Mouse (Mus musculus): ENCODE results near the gene Ppp1r14b. TPM values are rescaled to one million over a fixed set of nuclear protein-coding genes. Genes with fewer than 3 reads are reported as not detected.
"Not testable (repeated sequence)": the region's sequence is repeated elsewhere in the genome, so short reads cannot be mapped to it uniquely, and the experiment has no call there.

Gene Ppp1r14b
- polyA plus RNA-seq, 1 experiment from 2014 or later: 132 TPM

DNA sequence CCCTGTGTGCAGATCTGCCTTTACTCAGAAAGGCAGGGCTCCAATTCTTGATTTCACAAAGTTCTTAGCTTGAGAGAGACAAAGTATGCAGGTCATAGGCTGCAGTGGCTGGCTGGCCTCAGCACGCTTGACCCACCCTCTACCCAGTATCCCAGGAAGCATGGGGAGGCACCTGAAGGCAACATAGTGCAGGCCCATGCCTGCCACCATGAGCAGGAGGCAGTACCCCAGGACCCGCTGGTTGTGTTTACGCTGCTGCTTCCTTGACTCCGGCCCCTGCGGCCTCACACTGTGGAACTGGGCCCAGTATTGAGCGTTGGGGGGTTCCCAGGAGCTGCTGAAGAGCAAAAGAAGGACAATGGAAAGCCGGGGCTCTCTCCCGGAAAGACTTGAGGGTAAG, 14.5 kb downstream of the Ppp1r14b start:
- Histone ChIP-seq H3K27me3 (replicated peaks; ENCODE audit: control insufficient read depth, insufficient read depth, low read length) (no peaks in the 10 kb centered on the region), H3K9me3 (ENCODE audit: control insufficient read depth, low read length) (no peaks in the 10 kb centered on the region), H3K9ac (replicated peaks; ENCODE audit: low read depth, low read length) (no peak overlapping the region), H3K27ac (ENCODE audit: low read length) (no peak overlapping the region), H3K4me2 (ENCODE audit: low read length) (no peak overlapping the region), H3K4me1 (replicated peaks; ENCODE audit: control insufficient read depth, insufficient read depth, low read length) (peaks cover 32% of the 10 kb centered on the region), H3K36me3 (ENCODE audit: control insufficient read depth, insufficient read depth) (no peaks in the 10 kb centered on the region), H3K4me3 (replicated peaks; ENCODE audit: low read length) (no peak overlapping the region)
- 86% methylated on average over 8 of the region's 8 CpGs for WGBS
- ATAC-seq: no peak

GRCm38 (mm10) chr19:6990712-6991111, 15.9 kb downstream of the Ppp1r14b start:
- Histone ChIP-seq H3K9me3 (ENCODE audit: control insufficient read depth, low read length) (no peaks in the 10 kb centered on the region), H3K4me1 (replicated peaks; ENCODE audit: control insufficient read depth, insufficient read depth, low read length) (peaks cover 42% of the 10 kb centered on the region), H3K36me3 (ENCODE audit: control insufficient read depth, insufficient read depth) (no peaks in the 10 kb centered on the region), H3K4me3 (replicated peaks; ENCODE audit: low read length) (no peak overlapping the region), H3K27me3 (replicated peaks; ENCODE audit: control insufficient read depth, insufficient read depth, low read length) (no peaks in the 10 kb centered on the region), H3K4me2 (ENCODE audit: low read length) (no peak overlapping the region), H3K27ac (ENCODE audit: low read length) (no peak overlapping the region), H3K9ac (replicated peaks; ENCODE audit: low read depth, low read length) (no peak overlapping the region)
- 85% methylated on average over 6 of the region's 6 CpGs for WGBS
- ATAC-seq: no peak

- ATAC-seq: not testable (repeated sequence)
These were observed 16.4 kb downstream of the Ppp1r14b start for GRCm38 (mm10) chr19:6991166-6991565.

DNA sequence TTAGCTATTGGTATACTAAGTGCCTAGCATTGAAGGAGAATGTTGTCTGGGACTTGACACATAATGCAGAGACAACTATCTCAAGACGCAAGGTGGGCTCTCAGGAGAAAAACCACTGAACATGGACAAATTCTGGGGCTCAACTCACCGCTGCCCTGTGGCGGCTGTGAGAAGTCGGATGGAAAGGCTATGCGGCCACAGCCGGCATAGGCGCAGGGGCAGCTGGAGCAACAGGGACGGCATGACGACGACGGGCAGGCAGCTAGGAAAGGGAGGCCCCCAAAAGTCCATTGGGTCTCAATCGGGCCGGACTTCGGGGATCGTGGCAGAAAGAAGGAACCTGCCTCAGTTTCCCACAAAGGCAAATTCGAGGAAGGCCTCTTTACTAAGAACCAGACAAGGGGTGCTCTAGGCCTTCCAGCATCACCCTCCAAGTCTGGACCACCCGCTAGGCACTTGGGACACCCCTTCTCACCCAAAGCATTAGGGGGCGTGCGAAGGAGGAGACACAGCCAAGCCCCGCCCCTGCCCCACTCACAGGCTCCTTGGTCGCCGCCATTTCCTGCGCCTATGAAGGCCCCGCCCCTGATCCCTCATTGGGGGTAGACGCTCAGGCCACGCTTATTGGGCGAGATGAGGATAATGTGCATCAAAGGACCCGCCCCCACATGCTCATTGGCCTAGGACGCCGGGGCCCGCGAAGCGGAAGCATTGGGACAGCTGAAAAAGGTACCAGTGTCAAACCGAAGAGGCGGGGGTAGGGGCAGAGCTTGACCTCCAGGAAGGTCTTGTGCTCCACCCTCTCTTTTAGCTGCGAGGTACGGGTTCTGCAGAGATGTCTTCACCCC, 17.5 kb downstream of the Ppp1r14b start, which contains the start of gene Dnajc4:
Gene Dnajc4 (minus strand): TSS at position 562 of the 848 bp plus-strand sequence.
- peak within 1 kb of the TSS; percentile 67 for H3K9ac ChIP-seq (replicated peaks; ENCODE audit: low read depth, low read length)
- no peaks in the 10 kb centered on the region for H3K9me3 ChIP-seq (ENCODE audit: control insufficient read depth, low read length)
- H3K4me1 ChIP-seq (replicated peaks; ENCODE audit: control insufficient read depth, insufficient read depth, low read length): peaks cover 44% of the 10 kb centered on the region
- H3K4me2 ChIP-seq (ENCODE audit: low read length): peak within 1 kb of the TSS; percentile 85
- H3K27me3 ChIP-seq (replicated peaks; ENCODE audit: control insufficient read depth, insufficient read depth, low read length): no peaks in the 10 kb centered on the region
- WGBS: 2% methylated on average over 37 of the region's 37 CpGs
- peak; percentile 96 for ATAC-seq
- peak within 1 kb of the TSS; percentile 65 for H3K4me3 ChIP-seq (replicated peaks; ENCODE audit: low read length)
- no peaks in the 10 kb centered on the region for H3K36me3 ChIP-seq (ENCODE audit: control insufficient read depth, insufficient read depth)
- H3K27ac ChIP-seq (ENCODE audit: low read length): peak within 1 kb of the TSS; percentile 54; the same call in 1 of the 2 replicates

More at GRCm38 (mm10) chr19:6991166-6991565, 16.4 kb downstream of the Ppp1r14b start:
- H3K4me2 ChIP-seq (ENCODE audit: low read length); H3K27ac ChIP-seq (ENCODE audit: low read length); H3K4me3 ChIP-seq (replicated peaks; ENCODE audit: low read length); H3K9ac ChIP-seq (replicated peaks; ENCODE audit: low read depth, low read length); H3K9me3 ChIP-seq (ENCODE audit: control insufficient read depth, low read length); H3K27me3 ChIP-seq (replicated peaks; ENCODE audit: control insufficient read depth, insufficient read depth, low read length); H3K36me3 ChIP-seq (ENCODE audit: control insufficient read depth, insufficient read depth): not testable (repeated sequence)
- 91% methylated on average over 6 of the region's 6 CpGs for WGBS
- H3K4me1 ChIP-seq (replicated peaks; ENCODE audit: control insufficient read depth, insufficient read depth, low read length): peaks cover 41% of the 10 kb centered on the region

- H3K27ac ChIP-seq (ENCODE audit: low read length): peak overlapping the region; percentile 54; the same call in 1 of the 2 replicates
- peak overlapping the region; percentile 61 for H3K9ac ChIP-seq (replicated peaks; ENCODE audit: low read depth, low read length)
- H3K4me1 ChIP-seq (replicated peaks; ENCODE audit: control insufficient read depth, insufficient read depth, low read length): peaks cover 38% of the 10 kb centered on the region
- H3K4me3 ChIP-seq (replicated peaks; ENCODE audit: low read length): peak overlapping the region; percentile 65
- H3K27me3 ChIP-seq (replicated peaks; ENCODE audit: control insufficient read depth, insufficient read depth, low read length): no peaks in the 10 kb centered on the region
- 60% methylated on average over 14 of the region's 14 CpGs for WGBS
- no peaks in the 10 kb centered on the region for H3K9me3 ChIP-seq (ENCODE audit: control insufficient read depth, low read length)
- ATAC-seq: peak; percentile 0; the same call in 1 of the 2 replicates
- peak overlapping the region; percentile 85 for H3K4me2 ChIP-seq (ENCODE audit: low read length)
- no peaks in the 10 kb centered on the region for H3K36me3 ChIP-seq (ENCODE audit: control insufficient read depth, insufficient read depth)
These were observed 18.4 kb downstream of the Ppp1r14b start for GRCm38 (mm10) chr19:6993011-6993770.

DNA sequence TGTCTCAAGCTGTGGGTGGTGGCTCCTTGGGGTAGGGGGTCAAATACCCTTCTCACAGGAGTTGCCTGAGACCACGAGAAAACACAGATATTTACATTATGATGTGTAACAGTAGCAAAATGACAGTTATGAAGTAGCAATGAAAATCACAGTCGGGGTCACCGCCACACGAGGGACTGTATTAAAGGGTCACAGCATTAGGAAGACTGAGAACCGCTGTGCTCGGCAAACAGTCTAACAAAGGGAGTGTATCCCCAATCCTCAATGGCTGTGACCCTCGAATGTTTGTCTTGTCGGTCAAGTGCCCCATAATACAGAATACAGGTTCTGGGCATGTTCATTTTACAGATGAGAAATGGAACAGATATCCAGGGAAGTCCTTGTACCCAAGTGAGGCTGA, 19.2 kb downstream of the Ppp1r14b start:
- WGBS: 88% methylated on average over 8 of the region's 8 CpGs
- Histone ChIP-seq H3K9me3 (ENCODE audit: control insufficient read depth, low read length) (no peaks in the 10 kb centered on the region), H3K27ac (ENCODE audit: low read length) (no peak overlapping the region), H3K9ac (replicated peaks; ENCODE audit: low read depth, low read length) (no peak overlapping the region), H3K4me3 (replicated peaks; ENCODE audit: low read length) (no peak overlapping the region), H3K4me1 (replicated peaks; ENCODE audit: control insufficient read depth, insufficient read depth, low read length) (peaks cover 37% of the 10 kb centered on the region), H3K36me3 (ENCODE audit: control insufficient read depth, insufficient read depth) (no peaks in the 10 kb centered on the region), H3K27me3 (replicated peaks; ENCODE audit: control insufficient read depth, insufficient read depth, low read length) (no peaks in the 10 kb centered on the region), H3K4me2 (ENCODE audit: low read length) (no peak overlapping the region)
- ATAC-seq: no peak

- Histone ChIP-seq H3K4me2 (ENCODE audit: low read length) (no peak overlapping the region), H3K4me3 (replicated peaks; ENCODE audit: low read length) (no peak overlapping the region), H3K9ac (replicated peaks; ENCODE audit: low read depth, low read length) (no peak overlapping the region), H3K27ac (ENCODE audit: low read length) (no peak overlapping the region), H3K27me3 (replicated peaks; ENCODE audit: control insufficient read depth, insufficient read depth, low read length) (no peaks in the 10 kb centered on the region), H3K9me3 (ENCODE audit: control insufficient read depth, low read length) (no peaks in the 10 kb centered on the region), H3K36me3 (ENCODE audit: control insufficient read depth, insufficient read depth) (no peaks in the 10 kb centered on the region), H3K4me1 (replicated peaks; ENCODE audit: control insufficient read depth, insufficient read depth, low read length) (peaks cover 37% of the 10 kb centered on the region)
- no peak for ATAC-seq
- 80% methylated on average over 8 of the region's 8 CpGs for WGBS
These were observed 19.7 kb downstream of the Ppp1r14b start for GRCm38 (mm10) chr19:6994489-6994888.

DNA sequence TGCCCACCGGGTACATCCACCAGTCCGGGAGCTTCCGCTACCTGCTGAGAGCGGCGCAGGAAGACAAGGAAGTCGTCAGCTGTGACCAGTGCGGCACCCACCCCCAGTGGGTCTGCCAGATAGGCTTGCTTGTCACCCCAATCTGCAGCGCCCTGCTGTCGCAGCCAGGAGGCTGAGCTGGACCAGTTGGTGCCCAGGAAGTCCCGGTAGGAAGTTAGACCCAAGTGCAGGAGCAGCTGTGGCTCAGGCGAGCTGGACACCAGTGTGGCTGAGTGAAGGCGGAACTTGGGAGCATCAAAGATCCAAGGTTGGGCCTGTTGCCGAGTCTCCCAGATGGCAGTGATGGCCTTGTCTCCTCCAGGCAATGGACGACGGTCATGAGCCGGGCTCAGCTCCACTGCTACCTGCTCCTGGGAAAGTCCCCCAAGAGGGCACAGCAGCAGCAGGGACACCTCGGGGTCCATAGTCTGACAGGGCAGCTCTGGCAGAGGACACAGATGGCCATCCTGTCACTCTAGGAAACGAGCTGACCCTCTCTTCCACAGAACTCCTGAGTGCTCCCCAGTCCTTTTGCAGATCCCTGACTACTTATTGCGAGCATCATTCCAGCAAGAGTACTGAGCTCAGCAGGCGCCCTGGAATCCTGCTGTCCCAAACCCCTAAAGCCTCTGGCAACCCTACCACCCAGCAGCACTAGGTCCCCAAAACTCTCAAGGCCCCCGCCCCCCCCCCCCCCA, 20.7 kb downstream of the Ppp1r14b start:
- H3K27me3 ChIP-seq (replicated peaks; ENCODE audit: control insufficient read depth, insufficient read depth, low read length): no peaks in the 10 kb centered on the region
- peak overlapping the region; percentile 81 for H3K9ac ChIP-seq (replicated peaks; ENCODE audit: low read depth, low read length)
- peak overlapping the region; percentile 85 for H3K4me3 ChIP-seq (replicated peaks; ENCODE audit: low read length)
- H3K36me3 ChIP-seq (ENCODE audit: control insufficient read depth, insufficient read depth): peaks cover 6% of the 10 kb centered on the region; the same call in 1 of the 2 replicates
- no peaks in the 10 kb centered on the region for H3K9me3 ChIP-seq (ENCODE audit: control insufficient read depth, low read length)
- peak overlapping the region; percentile 96 for H3K4me2 ChIP-seq (ENCODE audit: low read length)
- no peak for ATAC-seq
- H3K27ac ChIP-seq (ENCODE audit: low read length): no peak overlapping the region
- peaks cover 37% of the 10 kb centered on the region for H3K4me1 ChIP-seq (replicated peaks; ENCODE audit: control insufficient read depth, insufficient read depth, low read length)
- WGBS: 50% methylated on average over 20 of the region's 21 CpGs

Measured in forebrain, embryonic 16.5 days (tissue).